Mouse (Mus musculus) hindlimb bud, embryonic 11.5 days (tissue): ENCODE measurements around the gene Nudt6.
A peak's percentile ranks its signal among the peaks of the same experiment; 100 is the strongest.

ENCODE experiments used
- DNase-seq: peaks from one replicate; pipeline ENCODE4 v3.0.0-alpha.2; 2012; ENCODE audit warnings: low read depth, low spot score; ENCODE audit errors: extremely low spot score

Gene Nudt6

DNA sequence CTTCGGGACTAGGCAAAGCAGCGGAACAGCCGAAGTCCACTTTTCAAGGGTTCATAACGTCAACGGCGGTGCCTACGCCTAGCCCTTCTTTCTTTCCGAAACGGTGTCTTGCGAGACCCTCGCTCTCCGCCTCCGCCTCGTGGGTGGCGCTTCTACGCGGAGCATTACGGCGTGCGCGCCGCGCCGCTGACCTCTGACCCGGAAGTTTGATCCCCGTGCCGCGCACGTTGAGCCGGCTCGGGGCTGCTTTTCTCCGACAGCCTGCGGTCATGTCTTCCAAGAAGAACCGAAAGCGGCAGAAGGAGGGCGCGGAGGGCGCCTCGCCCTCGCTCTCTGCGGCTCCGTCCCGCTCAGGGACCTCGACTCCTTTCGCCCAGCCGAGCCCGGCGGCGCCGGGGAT is at the start of gene Nudt6:
Nudt6 (minus strand) TSS at position 140 of the 400 bp plus-strand sequence.
- peak; percentile 93 for DNase-seq

GRCm38 (mm10) chr3:37469353-37469752 is 49.3 kb upstream of the Nudt6 start:
- no peak for DNase-seq

DNA sequence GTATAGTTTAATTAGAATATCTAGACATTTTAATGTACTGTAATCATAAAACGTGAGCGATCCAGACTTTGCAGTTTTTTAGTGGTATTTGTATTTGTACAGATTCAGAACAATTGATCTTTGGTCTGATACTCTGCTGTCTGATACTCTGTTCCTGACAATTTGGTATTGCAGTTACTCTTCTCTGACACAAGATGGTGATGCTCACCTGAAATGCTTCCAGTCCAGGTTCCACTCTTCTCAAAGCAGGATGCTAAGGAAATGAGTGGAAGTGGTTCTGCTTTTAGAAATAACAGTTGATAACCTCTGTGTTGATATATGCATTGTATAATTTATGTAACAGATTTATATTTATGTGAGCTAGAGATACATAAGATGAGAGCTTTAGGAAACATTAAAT is 48.2 kb upstream of the Nudt6 start:
- DNase-seq = no peak

DNA sequence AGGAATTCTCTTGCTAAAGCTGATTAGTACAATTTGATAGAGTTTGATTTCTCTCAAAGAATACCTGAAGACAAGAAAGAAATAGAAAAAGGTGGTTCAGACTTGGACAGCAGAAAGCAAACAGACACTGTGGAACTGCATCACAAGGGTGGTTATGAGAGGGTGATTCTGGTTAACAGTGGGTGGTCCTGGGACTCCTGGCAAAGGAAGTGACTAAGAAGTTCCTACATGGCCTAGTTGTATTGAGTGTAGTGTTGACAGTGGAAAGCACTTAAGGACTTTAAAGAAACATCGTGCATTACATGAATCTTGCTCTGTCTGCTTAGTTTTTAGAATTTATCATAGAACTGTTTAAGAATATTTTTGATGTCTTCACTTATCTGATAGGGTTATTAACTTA is 36.0 kb upstream of the Nudt6 start:
- DNase-seq = no peak

GRCm38 (mm10) chr3:37443409-37443808 is 23.4 kb upstream of the Nudt6 start:
- DNase-seq = no peak

GRCm38 (mm10) chr3:37439770-37440169 is 19.8 kb upstream of the Nudt6 start:
- DNase-seq = no peak

DNA sequence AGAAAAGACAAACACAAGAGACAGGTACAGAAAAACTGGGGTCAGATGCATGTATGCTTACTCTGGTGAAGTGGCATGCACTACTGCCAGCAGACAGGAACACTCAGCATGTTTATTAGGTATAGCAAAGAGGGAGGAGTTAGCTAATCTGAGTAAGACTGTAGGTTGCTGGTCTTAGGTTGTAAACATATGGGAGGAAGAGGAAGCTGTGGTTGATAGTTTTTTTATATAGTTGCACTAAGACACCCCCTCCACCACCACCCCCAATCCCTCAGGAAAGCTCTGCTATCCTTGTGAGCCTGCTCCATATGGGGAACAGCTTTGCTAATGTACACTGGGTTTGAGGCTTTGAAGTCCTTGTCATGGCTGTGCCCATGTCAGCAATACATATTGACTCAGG is 10.3 kb upstream of the Nudt6 start:
- DNase-seq = no peak

- DNase-seq = no peak
Observed at GRCm38 (mm10) chr3:37426069-37426468, 6.1 kb upstream of the Nudt6 start.

- DNase-seq = no peak
Observed at GRCm38 (mm10) chr3:37421179-37421578, 1.2 kb upstream of the Nudt6 start.

GRCm38 (mm10) chr3:37420641-37421040 is 630 bp upstream of the Nudt6 start:
- no peak for DNase-seq

DNA sequence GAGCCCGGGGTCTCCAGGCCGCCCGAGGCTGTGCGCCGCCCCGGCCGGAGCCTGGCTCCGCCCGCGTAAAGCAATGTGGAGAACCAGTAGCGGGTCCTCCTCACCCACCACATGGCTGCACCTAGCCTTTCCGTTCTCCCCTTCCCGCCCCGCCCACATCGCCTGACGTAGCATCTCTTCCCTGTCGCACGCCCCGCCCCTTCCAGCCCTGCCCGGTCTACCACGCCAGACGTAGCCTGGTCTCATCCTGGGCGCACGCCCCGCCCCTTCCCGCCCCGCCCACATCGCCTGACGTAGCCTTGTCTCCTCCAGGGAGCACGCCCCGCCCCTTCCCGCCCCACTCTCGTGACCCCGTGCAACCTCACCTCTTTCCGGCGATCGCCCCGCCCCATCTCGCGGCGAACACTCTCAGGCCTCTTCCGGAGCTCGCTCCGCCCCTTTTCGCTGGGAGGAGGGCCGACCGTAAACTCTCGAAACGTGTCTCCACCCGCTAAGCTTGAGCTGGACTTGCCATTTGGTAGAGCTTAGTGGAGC is 486 bp downstream of the Nudt6 start, which contains the start of gene Spata5:
Spata5 (plus strand) TSS at position 439 of the 534 bp plus-strand sequence.
- peak; percentile 91 for DNase-seq

DNA sequence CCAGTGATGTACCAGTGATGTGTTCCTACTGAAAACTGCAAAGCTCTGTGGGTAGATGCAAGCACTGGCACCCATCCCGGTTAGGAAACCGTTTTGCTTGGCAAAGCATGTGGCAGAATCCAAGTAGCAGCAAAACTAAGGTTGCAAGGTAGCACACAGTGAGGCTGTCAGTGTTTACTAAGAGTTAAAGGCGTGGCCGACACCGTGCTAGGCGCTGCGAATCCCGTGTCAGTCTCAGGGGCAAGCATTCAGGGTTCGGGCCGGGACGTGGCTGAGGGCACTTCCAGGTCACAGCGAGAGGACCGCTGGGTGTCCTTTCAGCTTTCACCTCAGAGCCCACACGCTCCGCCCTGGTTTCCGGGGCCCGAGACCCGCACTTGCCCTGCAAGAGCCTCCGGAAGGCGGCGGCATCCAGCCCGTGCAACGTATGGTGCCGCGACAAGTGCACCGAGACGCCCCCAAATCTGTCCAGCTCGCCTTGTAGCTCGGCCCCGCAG is 1.0 kb downstream of the Nudt6 start:
- no peak for DNase-seq

GRCm38 (mm10) chr3:37418341-37418740 is 1.7 kb downstream of the Nudt6 start:
- no peak for DNase-seq

DNA sequence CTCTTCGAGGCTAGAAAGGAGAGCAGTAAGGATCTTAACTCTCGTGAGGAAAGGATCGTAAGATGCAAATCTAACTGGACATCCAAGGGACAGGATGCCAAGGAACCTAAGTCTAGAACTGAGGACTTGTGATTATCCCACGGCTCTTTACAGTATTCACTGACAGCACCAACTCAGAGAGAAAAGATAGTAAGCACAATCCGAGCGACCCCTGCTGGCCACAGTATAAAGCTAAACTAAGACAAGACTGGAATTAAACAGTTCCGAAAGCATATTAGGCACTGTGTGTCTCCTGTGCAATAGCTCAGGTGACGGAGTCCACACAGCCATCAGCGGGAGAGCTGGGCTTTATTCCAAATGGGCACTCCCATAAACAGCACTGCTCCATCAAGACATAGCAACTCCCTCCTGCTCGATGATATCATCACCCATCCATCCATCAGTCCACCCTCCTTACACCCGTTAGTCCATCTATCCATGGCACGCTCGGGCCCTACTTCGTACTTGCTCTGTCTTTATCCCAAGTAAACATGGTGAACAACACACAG is 5.5 kb downstream of the Nudt6 start:
- DNase-seq = peak; percentile 52

DNA sequence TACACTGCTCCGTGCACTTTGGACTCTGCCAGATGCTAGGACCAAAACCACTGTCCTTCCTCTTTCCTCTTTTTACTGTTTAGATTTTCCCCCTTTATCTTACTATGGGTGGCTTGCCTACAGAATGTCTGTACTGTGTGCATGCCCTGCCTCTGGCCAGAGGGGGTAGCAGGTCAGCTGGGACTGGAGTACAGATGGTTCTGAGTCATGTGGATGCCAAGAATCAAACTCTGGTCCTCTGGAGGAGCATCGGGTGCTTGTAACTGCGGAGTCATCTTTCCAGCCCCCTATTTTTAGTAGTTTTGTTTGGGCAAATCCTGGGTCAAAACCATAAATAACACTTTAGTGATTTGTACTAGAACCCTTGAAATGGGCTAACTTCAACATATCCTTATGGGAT is 6.6 kb downstream of the Nudt6 start:
- DNase-seq = no peak

DNA sequence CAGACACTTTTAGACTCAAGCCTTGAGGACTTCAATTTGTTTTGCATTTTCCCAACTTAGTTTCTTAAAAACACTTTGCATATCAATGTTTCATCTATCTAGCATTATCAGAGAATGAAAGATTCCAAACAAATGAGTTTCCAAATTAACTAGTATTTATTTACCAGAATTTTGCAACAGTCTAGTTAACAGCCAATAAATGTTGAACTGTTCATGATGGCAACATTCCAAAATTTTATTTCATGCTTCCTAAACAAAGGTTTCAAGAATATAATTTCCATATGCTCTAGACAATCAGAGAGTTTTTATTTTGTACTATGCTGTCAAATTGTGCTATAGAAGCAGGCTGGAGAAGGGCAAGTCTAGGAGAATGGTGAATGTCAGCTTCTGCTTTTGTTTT is 12.4 kb downstream of the Nudt6 start:
- no peak for DNase-seq

DNA sequence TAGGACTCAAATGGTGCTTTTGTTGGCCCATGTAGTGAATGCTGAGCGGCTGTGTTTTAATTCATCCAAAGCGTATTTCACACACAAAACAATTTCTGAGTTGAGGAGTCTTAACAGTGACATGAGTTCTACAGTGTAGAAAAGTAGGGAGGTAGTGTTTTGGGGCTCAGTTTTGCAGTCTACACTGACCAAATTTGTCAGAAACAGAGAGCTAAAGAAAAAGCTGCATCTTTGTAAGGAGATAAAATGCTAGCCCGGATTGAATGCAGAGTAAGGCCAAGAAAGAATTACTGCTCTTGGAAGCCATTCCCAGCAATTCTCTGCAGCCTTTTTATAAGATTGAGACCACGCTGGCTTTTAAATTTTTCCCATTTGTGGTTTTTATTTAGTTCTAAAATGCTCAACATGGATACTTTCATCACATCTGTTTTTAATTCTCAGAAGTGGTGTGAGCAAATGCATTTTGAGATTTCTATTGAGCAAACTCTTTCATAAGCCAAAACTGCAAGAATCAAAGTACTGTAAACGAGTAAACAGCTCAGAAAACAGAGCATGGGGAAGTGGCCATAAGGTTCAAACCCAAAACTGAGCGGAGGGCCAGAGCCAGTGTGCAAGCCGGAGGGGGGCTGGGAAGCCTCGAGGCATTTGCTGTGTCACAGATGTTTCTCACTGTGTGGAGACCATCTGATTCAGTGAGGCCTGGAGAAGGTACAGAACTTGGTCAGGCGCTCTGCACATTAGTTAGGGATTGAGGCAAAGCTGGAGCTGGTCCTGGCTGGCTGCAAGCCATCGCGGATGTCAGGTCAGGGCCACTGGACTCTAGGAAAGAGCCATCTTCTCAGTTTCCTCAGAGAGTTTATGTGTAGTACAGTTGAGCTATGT is 18.0 kb downstream of the Nudt6 start:
- DNase-seq = no peak

- DNase-seq = no peak
Observed at GRCm38 (mm10) chr3:37398661-37399395, 21.2 kb downstream of the Nudt6 start.

DNA sequence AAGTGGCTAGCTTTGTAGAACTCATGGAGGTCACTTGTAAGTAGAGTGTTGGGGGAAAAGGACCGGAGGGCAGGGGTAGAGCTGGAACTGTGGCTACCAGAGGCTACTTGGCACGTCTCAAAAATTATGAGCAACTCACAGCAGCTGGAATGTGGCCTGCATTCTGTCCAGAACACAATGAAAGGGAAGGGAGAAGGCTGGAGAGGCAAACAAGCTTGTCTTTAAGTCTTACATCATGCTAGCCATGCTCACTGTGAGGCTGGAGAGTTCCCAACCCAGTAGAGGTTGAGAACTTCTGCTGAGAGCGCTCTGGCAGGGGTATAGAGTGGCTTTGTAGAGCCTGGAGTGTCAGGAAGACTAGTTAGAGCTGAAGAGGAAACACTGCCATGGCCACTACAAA is 22.4 kb downstream of the Nudt6 start:
- no peak for DNase-seq

GRCm38 (mm10) chr3:37396930-37397608 is 22.9 kb downstream of the Nudt6 start:
- DNase-seq = no peak

GRCm38 (mm10) chr3:37387310-37387709 is 32.7 kb downstream of the Nudt6 start:
- no peak for DNase-seq
